Comparison of ENCODE assay signal across 8 mouse cellular contexts in genomic region chr9:82829007-82829689, GRCm38 (mm10). TPM values are rescaled to one million over a fixed set of nuclear protein-coding genes. Genes with fewer than 3 reads are reported as not detected.
DNase-seq lines count a peak whose midpoint lies in the region; ATAC-seq and TF ChIP-seq lines count a peak whose summit lies in the region.

TSS of gene Irak1bp1 (plus strand) at chr9:82829540.

- H3K4me3 ChIP-seq in kidney, adult 2 months (ENCODE audit: insufficient read depth, low read depth, low read length) = peak within 1 kb of the TSS; percentile 71
- H3K4me3 ChIP-seq in MEL (ENCODE audit: control insufficient read depth in 1 of 2, insufficient read depth in 1 of 2, low read depth in 2 of 2, low read length in 2 of 2) = peak within 1 kb of the TSS; percentile 86 to 94
- H3K4me3 ChIP-seq in forebrain, embryonic 14.5 days (ENCODE audit: low read depth, low read length) = peak within 1 kb of the TSS; percentile 75
- H3K4me3 ChIP-seq in neural tube, embryonic 13.5 days = peak within 1 kb of the TSS; percentile 81

- H3K27me3 ChIP-seq in kidney, adult 2 months (replicated peaks; ENCODE audit: control insufficient read depth, insufficient read depth, low read length) = no peaks in the 10 kb centered on the region
- no peaks in the 10 kb centered on the region for H3K27me3 ChIP-seq in MEL (ENCODE audit: control insufficient read depth in 1 of 2, insufficient read depth in 2 of 2, low read length in 2 of 2)
- H3K27me3 ChIP-seq in forebrain, embryonic 14.5 days (replicated peaks; ENCODE audit: control insufficient read depth, insufficient read depth, low read length) = no peaks in the 10 kb centered on the region
- H3K27me3 ChIP-seq in neural tube, embryonic 13.5 days = no peaks in the 10 kb centered on the region

- ATAC-seq in forebrain, embryonic 14.5 days = peak; percentile 54
- peak; percentile 59 for ATAC-seq in neural tube, embryonic 13.5 days (ENCODE audit: low read depth)

- peak within 1 kb of the TSS; percentile 11; the same call in 1 of the 2 replicates for H3K27ac ChIP-seq in kidney, adult 2 months (ENCODE audit: insufficient read depth, low read depth, low read length)
- H3K27ac ChIP-seq in MEL (ENCODE audit: control insufficient read depth, low read depth, low read length) = peak within 1 kb of the TSS; percentile 78
- H3K27ac ChIP-seq in forebrain, embryonic 14.5 days (ENCODE audit: low read depth, low read length) = peak within 1 kb of the TSS; percentile 92
- H3K27ac ChIP-seq in neural tube, embryonic 13.5 days (replicated peaks) = peak within 1 kb of the TSS; percentile 95

- TF ChIP-seq RAD21 in MEL (IDR thresholded peaks at IDR 0.05; ENCODE audit: low read depth, low read length) = no peak

- no peaks in the 10 kb centered on the region for H3K9me3 ChIP-seq in MEL (replicated peaks; ENCODE audit: insufficient read depth, low read length)
- no peaks in the 10 kb centered on the region for H3K9me3 ChIP-seq in forebrain, embryonic 14.5 days (replicated peaks; ENCODE audit: control insufficient read depth, low read length)
- H3K9me3 ChIP-seq in neural tube, embryonic 13.5 days = no peaks in the 10 kb centered on the region

- 17% methylated on average over 20 of the region's 20 CpGs for WGBS in kidney, adult 2 months
- WGBS in forebrain, embryonic 14.5 days = 14% methylated on average over 20 of the region's 20 CpGs
- 13% methylated on average over 20 of the region's 20 CpGs for WGBS in neural tube, embryonic 13.5 days

- TF ChIP-seq CTCF in kidney, adult 2 months (conservative IDR thresholded peaks at IDR 0.05; ENCODE audit: insufficient read depth, insufficient read length, low read depth, low read length) = no peak
- TF ChIP-seq CTCF in MEL (IDR thresholded peaks at IDR 0.05 in 2 of 3, conservative IDR thresholded peaks at IDR 0.05 in 1 of 3; ENCODE audit: control insufficient read depth in 1 of 3, insufficient read depth in 1 of 3, low read depth in 2 of 3, low read length in 3 of 3, poor library complexity in 1 of 3, severe bottlenecking in 1 of 3) = no peak

- H3K4me2 ChIP-seq in forebrain, embryonic 14.5 days (ENCODE audit: low read length) = peak within 1 kb of the TSS; percentile 66
- H3K4me2 ChIP-seq in neural tube, embryonic 13.5 days = peak within 1 kb of the TSS; percentile 62

- no peak for TF ChIP-seq EP300 in MEL (IDR thresholded peaks at IDR 0.05; ENCODE audit: low read depth in 1 of 2, low read length in 2 of 2)

- H3K79me2 ChIP-seq in MEL (ENCODE audit: control insufficient read depth, insufficient read depth, low read length, poor library complexity) = peaks cover 8% of the 10 kb centered on the region

- no peak for DNase-seq in kidney, adult 2 months
- no peak for DNase-seq in kidney, adult 11 months
- peak; percentile 63 for DNase-seq in MEL (ENCODE audit: low read depth, low spot score)
- no peak for DNase-seq in forebrain, embryonic 14.5 days (ENCODE audit: low spot score)
- no peak for DNase-seq in left cerebral cortex, postnatal 36 days (ENCODE audit: low spot score in 2 of 2)
- DNase-seq in ovary, postnatal 10 days (ENCODE audit: low spot score) = no peak
- DNase-seq in kidney, adult 8-10 months = no peak

- TF ChIP-seq POLR2A in kidney, adult 2 months (IDR thresholded peaks at IDR 0.05; ENCODE audit: low read depth, low read length) = no peak
- no peak for TF ChIP-seq POLR2A in MEL (IDR thresholded peaks at IDR 0.05; ENCODE audit: control insufficient read depth in 1 of 2, insufficient read depth in 1 of 2, low read depth in 1 of 2, low read length in 2 of 2, poor library complexity in 1 of 2)

- intact Hi-C loops in left cerebral cortex, postnatal 36 days (cut with DNase I) = no loop called here

- H3K36me3 ChIP-seq in kidney, adult 2 months (ENCODE audit: control insufficient read depth, insufficient read depth, low read length) = no peaks in the 10 kb centered on the region
- peaks cover 0 to 7% of the 10 kb centered on the region in 2 experiments; a peak in 2 of 4 replicates for H3K36me3 ChIP-seq in MEL (ENCODE audit: control insufficient read depth in 1 of 2, insufficient read depth in 2 of 2, low read length in 2 of 2)
- H3K36me3 ChIP-seq in forebrain, embryonic 14.5 days (ENCODE audit: control insufficient read depth, insufficient read depth, low read length) = no peaks in the 10 kb centered on the region
- no peaks in the 10 kb centered on the region for H3K36me3 ChIP-seq in neural tube, embryonic 13.5 days

- no peaks in the 10 kb centered on the region for H3K4me1 ChIP-seq in kidney, adult 2 months (ENCODE audit: control insufficient read depth, insufficient read depth, low read length)
- peaks cover 3 to 4% of the 10 kb centered on the region in 2 experiments; a peak in 3 of 4 replicates for H3K4me1 ChIP-seq in MEL (ENCODE audit: control insufficient read depth in 1 of 2, insufficient read depth in 2 of 2, low read length in 2 of 2)
- H3K4me1 ChIP-seq in forebrain, embryonic 14.5 days (ENCODE audit: control insufficient read depth, insufficient read depth, low read length) = peaks cover 16% of the 10 kb centered on the region
- peaks cover 21% of the 10 kb centered on the region for H3K4me1 ChIP-seq in neural tube, embryonic 13.5 days (replicated peaks)

- H3K9ac ChIP-seq in MEL (ENCODE audit: control insufficient read depth, low read depth, low read length, poor library complexity, severe bottlenecking) = peak within 1 kb of the TSS; percentile 91
- peak within 1 kb of the TSS; percentile 91 for H3K9ac ChIP-seq in forebrain, embryonic 14.5 days (ENCODE audit: low read length)
- H3K9ac ChIP-seq in neural tube, embryonic 13.5 days = peak within 1 kb of the TSS; percentile 88

TF ChIP-seq in MEL, 35 proteins besides CTCF, POLR2A, EP300 and RAD21:
- TF ChIP-seq MYB (IDR thresholded peaks at IDR 0.05; ENCODE audit: low read depth, low read length) (no peak), SIN3A (IDR thresholded peaks at IDR 0.05; ENCODE audit: low read length) (no peak), MXI1 (IDR thresholded peaks at IDR 0.05; ENCODE audit: low read depth, low read length) (no peak), GABPA (IDR thresholded peaks at IDR 0.05; ENCODE audit: low read depth, low read length) (no peak), KAT2A (conservative IDR thresholded peaks at IDR 0.05; ENCODE audit: low read depth, low read length) (no peak), USF2 (IDR thresholded peaks at IDR 0.05; ENCODE audit: borderline replicate concordance in 1 of 2, insufficient read depth in 1 of 2, low read depth in 1 of 2, low read length in 2 of 2) (no peak), MEF2A (IDR thresholded peaks at IDR 0.05; ENCODE audit: extremely low read depth, insufficient replicate concordance, low read depth, low read length, poor library complexity, severe bottlenecking) (no peak), ELF1 (IDR thresholded peaks at IDR 0.05; ENCODE audit: low read depth, low read length) (no peak), UBTF (IDR thresholded peaks at IDR 0.05; ENCODE audit: borderline replicate concordance, insufficient read depth, low read depth, low read length) (no peak), MAFK (IDR thresholded peaks at IDR 0.05; ENCODE audit: borderline replicate concordance, low read depth, low read length) (no peak), POLR2AphosphoS5 (IDR thresholded peaks at IDR 0.05; ENCODE audit: borderline replicate concordance, low read depth, low read length) (no peak), USF1 (IDR thresholded peaks at IDR 0.05; ENCODE audit: low read depth, low read length) (no peak), TCF12 (IDR thresholded peaks at IDR 0.05; ENCODE audit: low read depth, low read length) (no peak), ZKSCAN1 (IDR thresholded peaks at IDR 0.05; ENCODE audit: low read depth, low read length) (no peak), CHD1 (IDR thresholded peaks at IDR 0.05; ENCODE audit: low read depth, low read length) (no peak), NRF1 (IDR thresholded peaks at IDR 0.05; ENCODE audit: insufficient read depth, low read depth, low read length, poor library complexity, severe bottlenecking) (no peak)

RNA-seq across cellular contexts. Expression of gene Irak1bp1, which starts in this region (rescaled TPM):
- 11.6 and 14.0 TPM in 2 replicates for polyA plus RNA-seq in kidney, adult 2 months (2012; rRNA removed)
- 10.0 and 10.4 TPM in 2 replicates for total RNA-seq in MEL (2012; rRNA removed)
- 10 to 100 TPM in 1 of 2 experiments, not detected in 1; 14.1 TPM for polyA plus RNA-seq in MEL (2012; ENCODE audit: insufficient read depth in 1 of 2, insufficient read length in 2 of 2, low read depth in 1 of 2, low replicate concordance in 2 of 2, missing spikeins in 1 of 2)
- polyA plus RNA-seq in forebrain, embryonic 14.5 days (2014; fragmentation: Nextera tagmentation; extraction: Ambion mirVana) = 45.5 and 47.5 TPM in 2 replicates
- 10 to 100 TPM; 16.8 to 18.1 TPM for total RNA-seq in left cerebral cortex, postnatal 36 days (2021)
- polyA plus RNA-seq in neural tube, embryonic 13.5 days (2015; fragmentation: Nextera tagmentation; extraction: Ambion mirVana) = 32.9 and 34.1 TPM in 2 replicates

Comparison
In these comparisons a context has a peak if more than half of its experiments do, and no peak if none do; other contexts are left out.
1. H3K27ac ChIP-seq: peak in every context shown above with its lines; median percentile 95 in neural tube, embryonic 13.5 days; 92 in forebrain, embryonic 14.5 days; 78 in MEL; 11 in kidney, adult 2 months.